Mouse (Mus musculus): Measurements from ENCODE around the gene Derl3.
"Not testable (repeated sequence)": the region's sequence is repeated elsewhere in the genome, so short reads cannot be mapped to it uniquely, and the experiment has no call there.

Gene Derl3

DNA sequence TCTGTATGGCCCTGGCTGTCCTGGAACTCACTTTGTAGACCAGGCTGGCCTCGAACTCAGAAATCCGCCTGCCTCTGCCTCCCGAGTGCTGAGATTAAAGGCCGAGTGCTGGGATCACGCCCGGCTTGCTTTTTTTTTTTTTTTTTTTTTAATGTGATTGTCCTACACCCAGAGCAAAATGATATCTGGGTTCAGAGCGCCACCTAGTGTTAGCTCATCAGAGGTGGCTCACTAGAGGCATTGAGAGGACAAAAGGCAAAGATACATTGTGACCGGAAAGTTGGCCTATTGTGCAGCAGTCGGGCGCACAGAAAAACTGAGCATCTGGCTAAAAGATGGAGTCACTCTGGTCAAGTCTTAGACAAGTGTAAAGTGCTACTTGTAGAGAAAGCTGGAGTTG is 39.8 kb upstream of the Derl3 start:
- H3K4me1 ChIP-seq (replicated peaks; ENCODE audit: low read depth, low read length): peaks cover 88% of the 10 kb centered on the region
- no peaks in the 10 kb centered on the region for H3K9me3 ChIP-seq (ENCODE audit: low read length)
- H3K36me3 ChIP-seq (ENCODE audit: insufficient read depth, low read length): peaks cover 27% of the 10 kb centered on the region
- H3K27me3 ChIP-seq (ENCODE audit: insufficient read depth, low read length): no peaks in the 10 kb centered on the region
- TF ChIP-seq POU5F1 (IDR thresholded peaks at IDR 0.05; ENCODE audit: borderline replicate concordance, low read length): no peak
- peak; percentile 51 for TF ChIP-seq CTCF (conservative IDR thresholded peaks at IDR 0.05; ENCODE audit: low read length)
- no peak for TF ChIP-seq NANOG (IDR thresholded peaks at IDR 0.05; ENCODE audit: borderline replicate concordance, low read length)
- H3K4me3 ChIP-seq (replicated peaks; ENCODE audit: low read length): no peak overlapping the region

DNA sequence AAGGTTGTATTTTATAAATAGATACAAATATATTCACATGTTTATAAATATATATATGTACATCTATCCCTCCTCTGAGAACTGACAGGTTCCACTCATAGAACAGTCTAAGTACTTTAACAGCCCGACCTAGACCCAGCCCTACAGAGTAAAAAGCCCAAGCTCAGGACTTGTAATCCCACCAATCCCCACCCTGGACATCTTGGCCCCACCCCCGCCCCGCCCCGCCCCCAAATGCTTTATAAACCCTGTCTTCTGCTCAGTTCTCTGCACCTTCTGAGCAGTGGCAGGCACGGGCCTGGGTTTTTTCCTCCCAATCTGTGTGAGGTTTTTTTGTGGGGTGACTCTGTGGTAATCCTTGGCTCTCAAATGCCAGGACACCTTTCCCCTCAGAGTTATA is 39.1 kb upstream of the Derl3 start:
- H3K27me3 ChIP-seq (ENCODE audit: insufficient read depth, low read length): no peaks in the 10 kb centered on the region
- peaks cover 84% of the 10 kb centered on the region for H3K4me1 ChIP-seq (replicated peaks; ENCODE audit: low read depth, low read length)
- TF ChIP-seq POU5F1 (IDR thresholded peaks at IDR 0.05; ENCODE audit: borderline replicate concordance, low read length) (no peak), NANOG (IDR thresholded peaks at IDR 0.05; ENCODE audit: borderline replicate concordance, low read length) (no peak), CTCF (conservative IDR thresholded peaks at IDR 0.05; ENCODE audit: low read length) (no peak)
- no peaks in the 10 kb centered on the region for H3K9me3 ChIP-seq (ENCODE audit: low read length)
- H3K36me3 ChIP-seq (ENCODE audit: insufficient read depth, low read length): peaks cover 33% of the 10 kb centered on the region
- H3K4me3 ChIP-seq (replicated peaks; ENCODE audit: low read length): no peak overlapping the region

DNA sequence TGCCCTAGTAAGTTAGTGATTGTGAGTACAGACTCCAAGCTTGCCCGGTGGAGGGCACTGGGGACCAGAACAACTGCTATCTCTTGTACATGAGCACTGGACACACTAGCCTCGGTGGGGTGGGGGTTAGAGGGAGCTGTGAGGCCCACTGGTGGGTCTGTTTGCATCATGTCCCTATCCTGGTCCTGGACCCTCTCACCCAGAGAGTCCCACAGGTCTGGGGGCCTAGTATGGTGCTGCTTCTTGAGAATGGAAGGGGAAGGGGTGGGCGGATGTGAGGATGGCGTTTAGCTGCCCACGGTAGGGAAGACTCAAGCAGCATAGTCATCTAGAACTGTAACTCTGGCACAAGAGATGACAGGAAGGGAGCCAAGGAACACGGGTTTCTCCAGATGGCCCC is 38.4 kb upstream of the Derl3 start:
- H3K36me3 ChIP-seq (ENCODE audit: insufficient read depth, low read length): peaks cover 35% of the 10 kb centered on the region
- no peaks in the 10 kb centered on the region for H3K9me3 ChIP-seq (ENCODE audit: low read length)
- TF ChIP-seq NANOG (IDR thresholded peaks at IDR 0.05; ENCODE audit: borderline replicate concordance, low read length) (no peak), CTCF (conservative IDR thresholded peaks at IDR 0.05; ENCODE audit: low read length) (no peak), POU5F1 (IDR thresholded peaks at IDR 0.05; ENCODE audit: borderline replicate concordance, low read length) (no peak)
- peaks cover 77% of the 10 kb centered on the region for H3K4me1 ChIP-seq (replicated peaks; ENCODE audit: low read depth, low read length)
- H3K27me3 ChIP-seq (ENCODE audit: insufficient read depth, low read length): no peaks in the 10 kb centered on the region
- no peak overlapping the region for H3K4me3 ChIP-seq (replicated peaks; ENCODE audit: low read length)

DNA sequence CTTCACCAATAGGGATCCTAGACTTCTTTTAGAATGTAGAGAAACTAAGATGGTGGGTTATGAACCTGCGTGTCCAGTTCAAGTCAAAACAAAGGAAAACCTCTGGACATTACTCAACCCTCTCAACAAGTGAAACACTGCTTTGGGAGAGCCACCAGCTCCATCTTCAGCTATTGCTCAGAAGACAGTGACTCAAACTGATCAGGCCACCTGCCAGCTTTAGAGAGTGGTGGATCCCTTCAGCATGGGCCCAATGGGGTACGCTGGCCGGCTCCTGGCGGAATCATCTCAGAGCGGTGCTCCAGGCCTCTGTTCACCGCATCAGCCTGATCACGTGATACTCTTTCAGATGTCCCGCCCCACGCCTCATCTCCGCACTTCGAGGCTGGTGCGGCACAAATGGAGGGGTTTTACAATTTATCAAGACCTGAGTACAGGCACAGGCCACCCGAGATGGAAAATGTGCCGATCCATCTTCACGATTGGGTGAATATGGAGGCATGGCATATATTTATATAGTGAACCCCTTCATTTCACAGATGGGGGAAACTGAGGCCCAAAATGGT is 37.7 kb upstream of the Derl3 start:
- no peak overlapping the region for H3K4me3 ChIP-seq (replicated peaks; ENCODE audit: low read length)
- TF ChIP-seq CTCF (conservative IDR thresholded peaks at IDR 0.05; ENCODE audit: low read length) (no peak), POU5F1 (IDR thresholded peaks at IDR 0.05; ENCODE audit: borderline replicate concordance, low read length) (no peak), NANOG (IDR thresholded peaks at IDR 0.05; ENCODE audit: borderline replicate concordance, low read length) (no peak)
- no peaks in the 10 kb centered on the region for H3K27me3 ChIP-seq (ENCODE audit: insufficient read depth, low read length)
- no peaks in the 10 kb centered on the region for H3K9me3 ChIP-seq (ENCODE audit: low read length)
- H3K4me1 ChIP-seq (replicated peaks; ENCODE audit: low read depth, low read length): peaks cover 73% of the 10 kb centered on the region
- H3K36me3 ChIP-seq (ENCODE audit: insufficient read depth, low read length): peaks cover 35% of the 10 kb centered on the region

DNA sequence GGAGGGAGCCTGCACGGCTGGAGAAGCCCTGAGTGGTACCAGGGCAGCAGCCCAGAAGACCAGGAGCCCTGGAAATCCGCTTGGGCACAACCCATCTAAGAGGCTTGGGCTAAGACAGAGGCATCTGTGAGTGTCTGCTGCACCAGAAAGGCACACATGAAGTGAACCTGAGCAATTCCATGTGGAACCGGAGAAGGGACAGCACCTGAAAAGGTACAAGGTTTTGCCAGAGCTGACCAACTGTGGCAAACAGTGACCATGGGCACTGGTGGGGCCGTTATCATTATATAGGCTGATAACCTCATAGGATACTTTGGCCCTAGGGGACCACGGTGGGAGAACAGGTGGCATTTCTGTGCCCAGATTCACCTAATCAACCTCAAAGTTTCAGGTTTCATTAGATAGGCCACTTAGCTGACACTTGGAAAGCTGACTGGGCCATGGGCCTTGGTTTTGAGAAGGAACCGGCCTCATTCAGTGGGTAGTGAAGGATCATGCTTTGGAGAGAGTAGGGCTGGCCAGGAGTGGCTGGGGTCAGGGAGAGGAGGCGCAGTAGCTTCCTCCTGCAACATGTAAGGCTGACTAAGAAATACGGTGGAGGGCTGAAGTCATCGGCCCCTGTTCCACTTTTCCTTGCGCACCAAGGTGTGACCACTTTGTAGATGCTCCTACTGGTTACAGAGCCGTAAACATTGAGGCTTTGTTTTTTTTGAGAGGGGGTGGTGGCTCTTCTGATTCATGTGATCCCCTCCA is 36.9 kb upstream of the Derl3 start:
- Histone ChIP-seq H3K4me1 (replicated peaks; ENCODE audit: low read depth, low read length) (peaks cover 73% of the 10 kb centered on the region), H3K9me3 (ENCODE audit: low read length) (peaks cover under 1% of the 10 kb centered on the region; the same call in 1 of the 2 replicates), H3K27me3 (ENCODE audit: insufficient read depth, low read length) (no peaks in the 10 kb centered on the region), H3K4me3 (replicated peaks; ENCODE audit: low read length) (no peak overlapping the region), H3K36me3 (ENCODE audit: insufficient read depth, low read length) (peaks cover 35% of the 10 kb centered on the region)
- TF ChIP-seq POU5F1 (IDR thresholded peaks at IDR 0.05; ENCODE audit: borderline replicate concordance, low read length) (no peak), NANOG (IDR thresholded peaks at IDR 0.05; ENCODE audit: borderline replicate concordance, low read length) (no peak), CTCF (conservative IDR thresholded peaks at IDR 0.05; ENCODE audit: low read length) (no peak)

DNA sequence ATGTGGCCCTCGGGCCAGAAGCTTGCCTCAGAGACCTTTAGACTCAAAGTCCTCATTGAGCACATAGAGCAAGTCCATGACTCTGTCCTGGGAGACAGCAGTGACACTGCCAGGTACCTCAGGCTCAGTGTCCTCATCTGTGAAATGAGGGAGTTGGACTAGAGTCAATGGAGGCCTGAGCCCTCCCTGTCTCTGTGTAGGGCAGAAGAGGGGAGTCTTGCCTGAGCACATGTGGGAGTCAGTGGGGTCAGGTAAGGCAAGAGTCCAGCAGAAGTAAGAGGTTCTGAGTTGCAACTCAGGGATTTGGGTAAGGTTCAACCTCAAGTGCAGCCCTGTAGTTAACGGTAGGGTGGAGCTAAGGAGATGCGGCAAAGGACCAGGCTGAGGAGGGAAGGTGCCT is 36.2 kb upstream of the Derl3 start:
- H3K4me1 ChIP-seq (replicated peaks; ENCODE audit: low read depth, low read length): peaks cover 72% of the 10 kb centered on the region
- no peaks in the 10 kb centered on the region for H3K27me3 ChIP-seq (ENCODE audit: insufficient read depth, low read length)
- peaks cover 35% of the 10 kb centered on the region for H3K36me3 ChIP-seq (ENCODE audit: insufficient read depth, low read length)
- peaks cover 7% of the 10 kb centered on the region for H3K9me3 ChIP-seq (ENCODE audit: low read length)
- H3K4me3 ChIP-seq (replicated peaks; ENCODE audit: low read length): peak overlapping the region; percentile 90
- TF ChIP-seq CTCF (conservative IDR thresholded peaks at IDR 0.05; ENCODE audit: low read length): no peak
- no peak for TF ChIP-seq POU5F1 (IDR thresholded peaks at IDR 0.05; ENCODE audit: borderline replicate concordance, low read length)
- no peak for TF ChIP-seq NANOG (IDR thresholded peaks at IDR 0.05; ENCODE audit: borderline replicate concordance, low read length)

DNA sequence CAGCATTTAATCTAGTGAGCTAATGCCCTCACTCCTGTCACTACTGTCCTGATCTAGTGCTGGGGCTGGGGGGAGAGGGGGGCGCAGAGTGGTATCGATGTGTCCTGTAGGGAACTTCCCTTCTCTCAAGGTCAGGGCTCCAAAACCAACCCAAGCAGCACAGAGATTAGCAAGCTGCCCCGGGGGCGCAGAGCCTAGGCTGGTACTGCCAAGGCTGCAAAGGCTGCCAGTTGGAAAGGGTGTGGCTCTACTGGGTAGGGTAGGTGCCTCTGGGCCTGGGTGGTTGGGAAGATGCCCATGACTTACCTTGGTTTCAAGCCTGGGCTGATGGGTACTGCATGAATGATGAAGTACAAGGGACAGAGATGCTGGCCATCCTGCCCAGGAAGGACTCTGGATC is 35.6 kb upstream of the Derl3 start:
- peak overlapping the region; percentile 90 for H3K4me3 ChIP-seq (replicated peaks; ENCODE audit: low read length)
- H3K9me3 ChIP-seq (ENCODE audit: low read length): peaks cover 13% of the 10 kb centered on the region
- H3K4me1 ChIP-seq (replicated peaks; ENCODE audit: low read depth, low read length): peaks cover 66% of the 10 kb centered on the region
- H3K27me3 ChIP-seq (ENCODE audit: insufficient read depth, low read length): no peaks in the 10 kb centered on the region
- TF ChIP-seq NANOG (IDR thresholded peaks at IDR 0.05; ENCODE audit: borderline replicate concordance, low read length): no peak
- TF ChIP-seq POU5F1 (IDR thresholded peaks at IDR 0.05; ENCODE audit: borderline replicate concordance, low read length): no peak
- TF ChIP-seq CTCF (conservative IDR thresholded peaks at IDR 0.05; ENCODE audit: low read length): no peak
- H3K36me3 ChIP-seq (ENCODE audit: insufficient read depth, low read length): peaks cover 35% of the 10 kb centered on the region

DNA sequence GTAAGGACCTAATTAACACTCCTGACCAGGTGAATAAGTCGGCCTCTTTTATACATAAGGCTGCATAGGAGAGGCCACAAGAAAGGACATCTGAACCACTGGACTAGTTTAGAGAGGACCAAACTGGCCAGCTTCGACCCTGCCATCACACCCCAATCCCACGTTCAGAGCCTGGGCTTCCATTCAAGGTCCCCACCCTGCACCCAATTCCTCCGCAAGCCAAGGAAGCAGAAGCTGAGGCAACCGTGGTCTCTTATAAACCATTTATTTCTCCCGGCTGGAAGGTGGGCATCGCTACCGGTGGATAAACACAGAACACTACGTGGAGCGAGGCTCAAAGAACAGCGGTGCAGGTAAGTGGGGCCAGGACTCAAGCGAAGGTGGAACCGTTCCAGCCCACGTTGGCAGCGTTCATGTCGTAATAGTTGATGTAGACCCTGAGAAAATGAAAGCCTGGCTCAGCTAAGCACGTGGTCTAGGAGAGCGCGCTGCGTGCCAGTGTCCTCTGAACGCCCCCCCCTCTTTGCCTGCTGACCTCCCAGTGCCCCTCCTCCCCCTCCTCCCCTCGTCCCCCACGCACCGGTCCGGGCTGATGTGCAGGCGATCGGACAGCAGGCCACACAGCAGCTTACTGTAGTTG is 34.0 kb upstream of the Derl3 start:
- Histone ChIP-seq H3K9me3 (ENCODE audit: low read length) (peaks cover 28% of the 10 kb centered on the region), H3K27me3 (ENCODE audit: insufficient read depth, low read length) (no peaks in the 10 kb centered on the region), H3K36me3 (ENCODE audit: insufficient read depth, low read length) (peaks cover 35% of the 10 kb centered on the region), H3K4me3 (replicated peaks; ENCODE audit: low read length) (peak overlapping the region; percentile 90), H3K4me1 (replicated peaks; ENCODE audit: low read depth, low read length) (peaks cover 58% of the 10 kb centered on the region)
- TF ChIP-seq CTCF (conservative IDR thresholded peaks at IDR 0.05; ENCODE audit: low read length) (no peak), POU5F1 (IDR thresholded peaks at IDR 0.05; ENCODE audit: borderline replicate concordance, low read length) (no peak), NANOG (IDR thresholded peaks at IDR 0.05; ENCODE audit: borderline replicate concordance, low read length) (no peak)

DNA sequence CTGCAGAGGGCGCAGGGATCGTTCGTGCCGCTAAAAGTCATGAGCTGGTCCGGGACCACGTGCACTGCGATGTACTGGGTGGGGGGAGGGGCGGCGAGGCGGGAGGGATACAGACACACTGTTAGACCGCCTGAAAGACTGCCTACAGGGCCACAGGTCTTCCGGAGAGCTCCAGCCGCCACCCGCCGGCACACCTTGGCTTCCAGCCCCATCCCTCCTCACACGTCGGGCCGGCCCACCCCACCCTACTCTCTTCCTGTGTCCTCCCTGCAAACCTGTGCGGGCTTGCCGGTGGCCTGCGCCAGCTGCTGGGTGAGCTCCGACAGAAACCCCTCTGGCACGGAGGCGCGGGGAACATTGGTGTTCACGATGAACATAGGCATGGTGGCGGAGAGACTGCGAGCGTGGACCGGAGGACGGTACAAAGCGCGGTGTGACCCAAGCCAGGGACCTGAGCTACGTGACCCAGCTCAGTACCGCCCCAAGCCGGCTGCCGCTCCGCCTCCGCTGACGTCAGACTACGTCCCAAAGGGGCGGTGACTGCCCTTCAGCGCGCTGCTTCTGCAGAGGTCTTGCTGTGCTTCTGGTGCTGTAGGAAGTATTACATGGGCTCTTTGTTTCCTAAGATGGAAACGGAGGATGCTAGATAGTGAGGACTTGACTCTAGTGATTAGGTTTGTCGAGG is 33.3 kb upstream of the Derl3 start, which contains the start of gene Mif:
TSS of gene Mif (minus strand) at position 455 of the 685 bp plus-strand sequence.
- H3K27me3 ChIP-seq (ENCODE audit: insufficient read depth, low read length): not testable (repeated sequence)
- Histone ChIP-seq H3K4me1 (replicated peaks; ENCODE audit: low read depth, low read length) (peaks cover 55% of the 10 kb centered on the region), H3K36me3 (ENCODE audit: insufficient read depth, low read length) (peaks cover 35% of the 10 kb centered on the region), H3K4me3 (replicated peaks; ENCODE audit: low read length) (peak within 1 kb of the TSS; percentile 90), H3K9me3 (ENCODE audit: low read length) (peaks cover 28% of the 10 kb centered on the region)

All from E14TG2a.4 (cell line).